Mouse (Mus musculus) large intestine, adult 2 months (tissue): ENCODE results near the gene Ss18l1. TPM values are rescaled to one million over a fixed set of nuclear protein-coding genes. Genes with fewer than 3 reads are reported as not detected.

Experiments used
- DNase-seq: peaks from one replicate; pipeline ENCODE4 v3.0.0-alpha.2; 2012; ENCODE audit warnings: low read depth, low spot score
- WGBS: fragments of 180-500 bp; shearing (Covaris S2); methylation state at CpG from one replicate; pipeline ENCODE4 v1.1.7; 2018; 5-methylcytosine and 5-hydroxymethylcytosine counted together
- polyA plus RNA-seq: library from polyadenylated mRNA; depleted of rRNA; stranded (reverse); fragments of >200 nt; gene quantifications from 2 replicates; pipeline ENCODE4 v1.2.3, GENCODE M21; 2012

The Ss18l1 gene
- polyA plus RNA-seq, 1 experiment = 2.8 TPM

DNA sequence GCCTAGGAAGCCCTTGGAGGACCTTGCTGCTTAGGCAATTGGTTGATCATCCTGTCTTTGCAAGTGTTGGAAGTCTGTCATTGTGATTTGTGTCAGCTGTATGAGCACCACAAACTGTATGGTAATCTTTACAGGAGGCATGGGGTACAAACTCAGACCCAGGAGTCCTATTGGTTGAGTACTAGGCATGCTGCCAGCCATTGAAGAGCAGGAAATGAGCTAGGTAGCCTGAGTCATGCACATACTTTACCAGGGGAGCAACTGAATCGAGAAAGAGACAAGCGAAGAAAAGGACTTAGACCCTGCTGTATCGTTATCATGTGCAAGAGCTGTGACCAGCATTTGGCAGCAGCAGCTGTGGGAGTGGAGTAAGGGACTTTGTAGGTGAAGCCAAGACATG is 9.4 kb upstream of the Ss18l1 start:
- 18% methylated on average over 3 of the region's 3 CpGs for WGBS
- no peak for DNase-seq

DNA sequence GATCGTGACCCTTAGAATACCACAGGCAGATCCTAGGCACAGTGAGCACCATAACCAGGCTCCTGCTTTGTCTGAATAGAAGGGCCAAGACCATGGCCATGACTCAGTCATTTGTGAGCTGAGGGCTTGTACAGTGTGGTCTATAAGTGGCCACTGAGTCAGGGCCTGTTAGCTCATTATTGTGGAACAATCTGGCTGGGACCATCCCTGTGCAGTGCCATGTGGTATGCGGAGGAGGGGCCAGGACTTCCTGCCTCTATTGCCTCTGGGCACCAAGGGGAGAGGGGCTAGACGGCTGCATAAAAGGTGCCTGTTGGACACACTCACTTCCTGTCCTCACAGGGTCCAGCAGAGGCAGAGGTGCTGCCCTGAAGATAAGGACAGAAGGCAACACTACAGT is 8.4 kb upstream of the Ss18l1 start:
- 81% methylated on average over 3 of the region's 3 CpGs for WGBS
- no peak for DNase-seq

GRCm38 (mm10) chr2:180034753-180035152 is 7.6 kb upstream of the Ss18l1 start:
- no peak for DNase-seq
- WGBS = 64% methylated on average over 5 of the region's 5 CpGs

DNA sequence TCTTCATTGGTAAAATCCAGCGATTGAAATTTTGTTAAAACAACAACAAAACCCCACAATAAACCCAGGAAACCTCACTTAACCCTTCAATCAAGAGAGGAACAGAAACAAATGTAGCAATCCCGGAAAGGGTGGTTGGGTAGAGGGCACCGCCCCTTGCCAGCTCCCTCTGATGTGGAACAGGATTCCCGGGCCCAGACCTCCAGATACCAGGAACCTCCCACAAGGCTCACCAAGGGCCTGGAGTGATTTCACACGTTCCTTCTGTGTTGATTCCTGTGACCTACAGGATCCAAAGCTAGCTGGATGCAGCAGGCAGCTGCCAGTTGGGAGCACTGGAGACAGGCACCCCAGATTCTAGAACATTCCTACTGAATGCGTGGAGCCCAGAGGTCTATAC is 1.9 kb upstream of the Ss18l1 start:
- WGBS = 36% methylated on average over 6 of the region's 6 CpGs
- no peak for DNase-seq

DNA sequence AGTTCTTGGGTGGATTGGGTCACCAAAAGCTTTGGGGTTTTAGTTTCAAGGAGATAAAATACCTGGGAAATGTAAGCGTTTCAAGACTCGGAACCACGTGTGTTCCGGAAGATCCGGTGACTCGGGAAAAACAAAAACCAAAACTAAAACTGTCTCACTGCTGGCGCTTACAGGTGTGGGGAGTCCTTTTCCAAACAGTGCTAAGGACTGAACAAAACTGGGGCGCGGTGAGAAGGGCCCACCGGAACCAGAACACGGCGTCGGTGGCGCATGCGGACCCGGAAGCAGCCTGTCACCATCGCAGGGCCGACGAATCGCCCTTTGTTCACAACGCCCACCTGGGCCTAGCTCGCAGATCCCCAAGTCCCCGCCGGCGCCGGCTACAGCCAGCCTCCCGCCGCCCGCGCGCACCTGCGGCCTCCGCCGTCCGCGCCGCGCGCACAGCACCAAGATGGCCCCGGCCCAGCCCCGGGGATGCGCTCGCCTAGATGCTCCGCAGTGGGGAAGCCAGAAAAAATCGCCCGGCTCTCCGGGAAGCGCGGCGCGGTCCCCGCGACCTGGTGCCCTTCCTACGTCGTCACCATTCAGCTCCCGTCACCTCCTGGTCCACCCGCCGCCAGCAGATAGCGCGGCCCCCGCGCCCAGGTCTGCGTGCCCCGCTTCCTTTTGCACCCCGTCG is 593 bp upstream of the Ss18l1 start:
- DNase-seq = no peak

DNA sequence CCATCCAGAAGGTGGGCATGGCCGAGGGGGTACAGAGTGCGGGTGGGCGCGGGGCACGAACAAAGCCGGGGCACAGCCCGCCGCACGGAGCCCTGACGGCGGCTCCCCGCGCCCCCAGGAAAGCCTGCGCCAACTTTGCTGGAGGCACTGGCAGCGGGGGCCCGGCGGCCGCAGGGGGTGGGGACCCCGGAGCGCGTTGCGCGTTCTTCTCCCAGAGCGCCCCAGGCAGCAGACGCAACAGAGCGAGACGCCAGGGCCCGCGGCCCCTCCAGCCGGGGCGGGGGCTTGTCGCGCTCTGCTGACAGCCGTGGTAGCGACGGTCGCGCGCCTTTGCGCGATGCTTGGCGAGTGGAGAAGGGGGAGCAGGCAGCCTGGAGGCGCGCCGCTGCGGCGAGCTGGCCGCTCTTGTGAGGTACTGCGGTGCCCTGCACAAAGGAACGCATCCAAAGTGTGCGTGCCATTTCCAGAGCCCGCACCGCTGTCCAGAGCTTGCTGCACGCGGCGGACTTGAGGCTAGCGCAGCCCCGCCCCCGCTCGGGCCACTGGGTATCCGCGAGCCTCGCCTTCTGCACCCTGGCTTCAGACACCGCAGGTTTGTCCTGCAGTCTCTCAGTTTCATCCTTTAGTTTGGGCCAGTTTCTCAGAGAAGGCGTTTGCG is 678 bp downstream of the Ss18l1 start:
- no peak for DNase-seq
- under 1% methylated on average over 66 of the region's 66 CpGs for WGBS

More for the DNA sequence above, 593 bp upstream of the Ss18l1 start:
- WGBS = under 1% methylated on average over 66 of the region's 66 CpGs

GRCm38 (mm10) chr2:180045283-180045682 is 3.0 kb downstream of the Ss18l1 start:
- 39% methylated on average over 4 of the region's 4 CpGs for whole genome bisulfite sequencing
- no peak for DNase-seq

DNA sequence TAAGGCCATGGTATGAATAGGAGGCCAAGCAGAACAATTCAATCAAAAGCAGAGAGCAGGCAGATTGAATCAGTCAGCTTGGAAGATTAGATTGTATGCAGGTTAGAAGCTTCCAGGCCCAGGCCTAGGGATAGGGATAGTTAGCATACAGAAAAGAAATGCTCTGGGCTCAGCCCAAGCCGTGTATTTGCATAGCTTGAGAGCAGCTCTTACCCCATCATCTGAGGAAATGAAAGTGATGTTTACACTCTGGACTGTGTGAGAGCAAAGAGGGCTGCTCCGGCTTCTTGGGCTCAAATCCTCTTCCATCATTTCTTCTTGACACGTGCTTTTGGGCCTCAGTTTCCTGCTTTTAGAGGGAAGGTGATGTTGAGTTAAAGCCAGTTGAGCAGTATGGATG is 5.3 kb downstream of the Ss18l1 start:
- WGBS = 84% methylated on average over 3 of the region's 3 CpGs
- DNase-seq = no peak

GRCm38 (mm10) chr2:180047980-180048635 is 5.8 kb downstream of the Ss18l1 start:
- 95% methylated on average over 18 of the region's 18 CpGs for WGBS
- no peak for DNase-seq

- no peak for DNase-seq
- 23% methylated on average over 5 of the region's 5 CpGs for WGBS
Observed at GRCm38 (mm10) chr2:180050986-180051385, 8.7 kb downstream of the Ss18l1 start.

DNA sequence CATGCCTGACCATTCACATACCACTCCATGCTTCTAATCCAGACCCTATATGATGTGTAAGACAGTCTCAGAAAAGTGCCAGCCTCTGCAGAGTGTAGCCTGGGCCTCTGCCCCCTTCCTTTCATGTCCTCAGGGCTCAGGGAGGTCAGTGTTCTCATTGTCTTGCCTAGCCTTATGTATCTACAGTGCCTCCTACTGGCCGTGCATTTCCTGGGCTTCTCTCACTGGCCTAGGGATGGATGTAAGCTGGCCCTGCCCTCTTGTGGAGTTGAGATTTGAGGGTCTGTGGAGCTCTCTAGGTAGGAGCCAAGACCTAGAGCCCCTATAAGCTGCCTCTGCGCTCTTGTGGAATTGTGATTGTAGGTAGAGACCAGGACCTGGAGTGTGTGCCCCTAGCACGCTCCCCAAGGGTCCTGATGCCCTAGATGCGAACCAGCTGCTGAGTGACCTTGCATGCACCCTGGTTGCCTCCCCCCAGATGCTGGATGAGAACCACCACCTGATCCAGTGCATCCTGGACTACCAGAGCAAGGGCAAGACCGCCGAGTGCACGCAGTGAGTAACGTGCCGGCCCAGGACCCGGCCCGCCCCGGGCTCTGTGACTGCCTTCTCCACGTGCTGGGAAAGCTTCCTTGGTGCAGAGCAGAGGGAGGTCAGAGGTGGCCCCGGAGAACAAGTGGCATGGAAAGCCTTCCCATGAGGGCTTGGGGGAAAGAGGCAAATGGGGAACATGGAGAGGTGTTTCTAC is 9.9 kb downstream of the Ss18l1 start:
- WGBS = 94% methylated on average over 14 of the region's 14 CpGs
- DNase-seq = no peak

GRCm38 (mm10) chr2:180053001-180053400 is 10.7 kb downstream of the Ss18l1 start:
- 96% methylated on average over 9 of the region's 9 CpGs for WGBS
- no peak for DNase-seq

- WGBS = 91% methylated on average over 11 of the region's 11 CpGs
Observed at GRCm38 (mm10) chr2:180063338-180064131, 21.2 kb downstream of the Ss18l1 start.

GRCm38 (mm10) chr2:180069770-180070480 is 27.6 kb downstream of the Ss18l1 start:
- DNase-seq = no peak
- 28% methylated on average over 20 of the region's 20 CpGs for WGBS

More at GRCm38 (mm10) chr2:180063338-180064131, 21.2 kb downstream of the Ss18l1 start:
- no peak for DNase-seq

DNA sequence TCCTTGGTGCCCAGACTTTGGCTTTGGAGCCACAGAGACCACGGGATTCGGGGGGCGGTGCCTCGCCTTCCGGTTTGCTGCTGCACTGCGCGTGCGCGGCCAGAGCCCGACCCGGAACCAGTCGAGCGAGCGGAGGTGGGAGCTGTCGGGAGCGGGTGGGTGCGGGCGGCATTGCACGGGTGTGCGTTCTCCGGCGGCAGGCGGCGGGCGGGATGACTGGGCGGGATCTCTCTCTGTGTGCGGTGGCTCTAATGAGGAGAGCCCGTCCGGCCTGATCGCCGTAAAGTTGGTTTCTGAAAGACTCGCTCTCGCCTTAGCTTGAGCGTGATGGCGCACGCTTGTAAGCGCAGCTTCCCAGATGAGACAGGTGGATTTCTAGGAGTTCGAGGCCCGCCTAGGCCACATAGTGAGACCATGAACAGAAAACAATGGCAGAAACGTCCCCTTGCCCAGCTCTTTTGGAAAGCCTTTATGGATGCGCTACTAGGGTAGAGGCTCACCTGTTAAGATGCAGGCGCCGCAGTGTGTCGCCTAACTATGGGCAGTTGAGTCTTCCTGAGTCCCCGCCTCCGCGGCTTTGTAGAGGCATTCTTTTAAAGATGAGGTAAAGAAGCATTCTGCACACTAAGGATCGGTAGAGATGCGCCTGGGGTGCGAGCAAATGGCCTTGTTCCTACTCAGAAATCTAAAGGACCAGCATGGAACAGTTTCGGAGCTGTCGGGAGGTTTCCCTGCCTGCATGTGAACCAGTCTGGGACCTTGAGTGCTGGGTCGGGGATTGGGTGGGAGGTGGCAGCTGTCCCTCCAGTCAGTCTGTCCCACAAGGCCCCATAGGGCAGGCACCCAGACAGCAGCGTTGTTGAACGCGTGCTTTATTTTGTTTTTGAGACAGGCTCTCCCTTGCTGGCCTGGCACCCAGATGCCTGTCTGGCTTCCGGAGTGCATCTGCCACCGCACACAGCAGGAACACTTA is 28.5 kb downstream of the Ss18l1 start, which contains the start of gene Mtg2:
Mtg2 (plus strand) TSS at position 108 of the 973 bp plus-strand sequence.
- DNase-seq = peak; percentile 73
- WGBS = 4% methylated on average over 58 of the region's 58 CpGs

DNA sequence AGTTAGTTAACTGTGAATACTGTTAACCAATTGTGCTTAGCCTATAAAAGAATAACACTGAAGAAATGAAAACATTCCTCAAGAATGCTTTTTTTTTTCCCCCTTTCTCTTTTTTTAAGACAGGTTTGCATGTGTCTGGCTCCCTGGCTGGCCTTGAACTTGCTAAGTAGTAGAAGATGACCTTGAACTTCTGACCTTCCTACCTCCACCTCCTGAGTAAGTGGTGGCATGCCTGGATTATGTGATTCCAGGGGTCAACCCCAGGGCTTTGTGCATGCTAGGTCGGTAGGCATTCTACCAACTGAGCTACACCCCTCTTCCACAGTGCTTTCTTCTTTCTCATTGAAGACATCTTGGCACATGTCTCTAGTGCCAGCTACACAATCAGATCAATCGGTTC is 29.4 kb downstream of the Ss18l1 start:
- WGBS = 77% methylated on average over 2 of the region's 2 CpGs
- DNase-seq = no peak

- DNase-seq = no peak
- WGBS = 86% methylated on average over 7 of the region's 7 CpGs
Observed at GRCm38 (mm10) chr2:180072886-180073285, 30.6 kb downstream of the Ss18l1 start.

DNA sequence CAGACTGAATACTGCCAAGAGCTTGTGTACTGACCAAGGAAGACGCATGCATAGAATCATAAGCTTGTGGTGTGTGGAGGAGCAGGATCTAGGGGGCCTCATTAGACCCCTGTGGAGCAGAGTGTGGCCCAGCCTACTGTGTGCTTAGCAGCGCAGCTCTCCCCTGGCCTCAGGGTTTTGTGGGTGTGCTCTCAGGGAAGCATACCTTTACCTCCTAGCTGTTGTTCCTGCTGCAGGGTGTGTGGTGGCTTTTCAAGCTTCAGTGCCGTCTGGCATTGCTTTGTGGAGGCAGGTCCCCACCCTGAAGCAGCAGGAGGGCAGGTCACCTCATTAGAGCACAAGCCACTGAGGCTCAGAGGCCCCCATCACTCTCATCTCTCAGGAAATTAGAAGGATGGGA is 35.3 kb downstream of the Ss18l1 start:
- 83% methylated on average over 3 of the region's 3 CpGs for WGBS

More for the DNA sequence above, 35.3 kb downstream of the Ss18l1 start:
- no peak for DNase-seq
